Mouse (Mus musculus): Measurements from ENCODE around the gene Fam234a. TPM values are rescaled to one million over a fixed set of nuclear protein-coding genes. Genes with fewer than 3 reads are reported as not detected.
"Not testable (repeated sequence)": the region's sequence is repeated elsewhere in the genome, so short reads cannot be mapped to it uniquely, and the experiment has no call there.

The Fam234a gene
- polyA plus RNA-seq, 1 experiment = 25.2 TPM

- TF ChIP-seq USF1 (IDR thresholded peaks at IDR 0.05; ENCODE audit: low read depth) = no peak
- TF ChIP-seq MAX (IDR thresholded peaks at IDR 0.05) = no peak
- TF ChIP-seq MYOG (IDR thresholded peaks at IDR 0.05; ENCODE audit: control insufficient read depth, extremely low read depth, insufficient read length) = no peak
- TF ChIP-seq CTCF (IDR thresholded peaks at IDR 0.05; ENCODE audit: control insufficient read depth, insufficient read depth, insufficient read length) = no peak
- no peak for TF ChIP-seq FOSL1 (IDR thresholded peaks at IDR 0.05; ENCODE audit: insufficient read depth, low read length, poor library complexity, severe bottlenecking)
- TF ChIP-seq CEBPB (IDR thresholded peaks at IDR 0.05; ENCODE audit: low read depth) = no peak
- no peak for TF ChIP-seq MYOD1 (IDR thresholded peaks at IDR 0.05; ENCODE audit: control insufficient read depth, insufficient read length, low read depth)
- Histone ChIP-seq H3K36me3 (ENCODE audit: control insufficient read depth, insufficient read depth) (peaks cover 65% of the 10 kb centered on the region), H3ac (ENCODE audit: control insufficient read depth, insufficient read length, low read depth) (no peak overlapping the region), H3K4me3 (ENCODE audit: insufficient read depth, poor library complexity, severe bottlenecking) (no peak overlapping the region), H3K79me3 (ENCODE audit: low read depth) (peaks cover 4% of the 10 kb centered on the region), H3K27me3 (ENCODE audit: control insufficient read depth, insufficient read depth, insufficient read length) (no peaks in the 10 kb centered on the region), H3K79me2 (ENCODE audit: control insufficient read depth, insufficient read depth) (peaks cover 6% of the 10 kb centered on the region)
These were observed 28.5 kb upstream of the Fam234a start for GRCm38 (mm10) chr17:26272586-26272985.

- H3K27me3 ChIP-seq (ENCODE audit: control insufficient read depth, insufficient read depth, insufficient read length); H3K79me2 ChIP-seq (ENCODE audit: control insufficient read depth, insufficient read depth); H3K4me3 ChIP-seq (ENCODE audit: insufficient read depth, poor library complexity, severe bottlenecking); H3ac ChIP-seq (ENCODE audit: control insufficient read depth, insufficient read length, low read depth); H3K79me3 ChIP-seq (ENCODE audit: low read depth): not testable (repeated sequence)
- peaks cover 64% of the 10 kb centered on the region for H3K36me3 ChIP-seq (ENCODE audit: control insufficient read depth, insufficient read depth)
These were observed 25.5 kb upstream of the Fam234a start for GRCm38 (mm10) chr17:26269577-26269976.

GRCm38 (mm10) chr17:26268851-26269250 is 24.8 kb upstream of the Fam234a start:
- peaks cover 69% of the 10 kb centered on the region for H3K36me3 ChIP-seq (ENCODE audit: control insufficient read depth, insufficient read depth)
- H3ac ChIP-seq (ENCODE audit: control insufficient read depth, insufficient read length, low read depth) = no peak overlapping the region
- H3K4me3 ChIP-seq (ENCODE audit: insufficient read depth, poor library complexity, severe bottlenecking) = no peak overlapping the region
- TF ChIP-seq CTCF (IDR thresholded peaks at IDR 0.05; ENCODE audit: control insufficient read depth, insufficient read depth, insufficient read length) = no peak
- no peaks in the 10 kb centered on the region for H3K27me3 ChIP-seq (ENCODE audit: control insufficient read depth, insufficient read depth, insufficient read length)
- peaks cover 8% of the 10 kb centered on the region for H3K79me3 ChIP-seq (ENCODE audit: low read depth)
- H3K79me2 ChIP-seq (ENCODE audit: control insufficient read depth, insufficient read depth) = peaks cover 16% of the 10 kb centered on the region

- peaks cover 50% of the 10 kb centered on the region for H3K79me3 ChIP-seq (ENCODE audit: low read depth)
- peaks cover 97% of the 10 kb centered on the region for H3K36me3 ChIP-seq (ENCODE audit: control insufficient read depth, insufficient read depth)
- no peaks in the 10 kb centered on the region for H3K27me3 ChIP-seq (ENCODE audit: control insufficient read depth, insufficient read depth, insufficient read length)
- H3K79me2 ChIP-seq (ENCODE audit: control insufficient read depth, insufficient read depth) = peaks cover 78% of the 10 kb centered on the region
- TF ChIP-seq MAX (IDR thresholded peaks at IDR 0.05) (no peak), FOSL1 (IDR thresholded peaks at IDR 0.05; ENCODE audit: insufficient read depth, low read length, poor library complexity, severe bottlenecking) (no peak), CTCF (IDR thresholded peaks at IDR 0.05; ENCODE audit: control insufficient read depth, insufficient read depth, insufficient read length) (no peak), USF1 (IDR thresholded peaks at IDR 0.05; ENCODE audit: low read depth) (no peak), MYOG (IDR thresholded peaks at IDR 0.05; ENCODE audit: control insufficient read depth, extremely low read depth, insufficient read length) (no peak), CEBPB (IDR thresholded peaks at IDR 0.05; ENCODE audit: low read depth) (no peak), MYOD1 (IDR thresholded peaks at IDR 0.05; ENCODE audit: control insufficient read depth, insufficient read length, low read depth) (no peak)
- no peak overlapping the region for H3K4me3 ChIP-seq (ENCODE audit: insufficient read depth, poor library complexity, severe bottlenecking)
- H3ac ChIP-seq (ENCODE audit: control insufficient read depth, insufficient read length, low read depth) = no peak overlapping the region
These were observed 18.3 kb upstream of the Fam234a start for GRCm38 (mm10) chr17:26262384-26262783.

GRCm38 (mm10) chr17:26261826-26262225 is 17.8 kb upstream of the Fam234a start:
- H3K79me3 ChIP-seq (ENCODE audit: low read depth) = peaks cover 54% of the 10 kb centered on the region
- H3K36me3 ChIP-seq (ENCODE audit: control insufficient read depth, insufficient read depth) = peaks cover 97% of the 10 kb centered on the region
- peaks cover 84% of the 10 kb centered on the region for H3K79me2 ChIP-seq (ENCODE audit: control insufficient read depth, insufficient read depth)
- TF ChIP-seq USF1 (IDR thresholded peaks at IDR 0.05; ENCODE audit: low read depth) (no peak), FOSL1 (IDR thresholded peaks at IDR 0.05; ENCODE audit: insufficient read depth, low read length, poor library complexity, severe bottlenecking) (no peak), MYOD1 (IDR thresholded peaks at IDR 0.05; ENCODE audit: control insufficient read depth, insufficient read length, low read depth) (no peak)
- no peak overlapping the region for H3ac ChIP-seq (ENCODE audit: control insufficient read depth, insufficient read length, low read depth)
- no peaks in the 10 kb centered on the region for H3K27me3 ChIP-seq (ENCODE audit: control insufficient read depth, insufficient read depth, insufficient read length)
- no peak overlapping the region for H3K4me3 ChIP-seq (ENCODE audit: insufficient read depth, poor library complexity, severe bottlenecking)

- Histone ChIP-seq H3K79me3 (ENCODE audit: low read depth) (peaks cover 61% of the 10 kb centered on the region), H3K4me3 (ENCODE audit: insufficient read depth, poor library complexity, severe bottlenecking) (no peak overlapping the region), H3K79me2 (ENCODE audit: control insufficient read depth, insufficient read depth) (peaks cover 76% of the 10 kb centered on the region), H3K27me3 (ENCODE audit: control insufficient read depth, insufficient read depth, insufficient read length) (no peaks in the 10 kb centered on the region), H3K36me3 (ENCODE audit: control insufficient read depth, insufficient read depth) (peaks cover 58% of the 10 kb centered on the region), H3ac (ENCODE audit: control insufficient read depth, insufficient read length, low read depth) (no peak overlapping the region)
- TF ChIP-seq MAX (IDR thresholded peaks at IDR 0.05) (no peak), MYOG (IDR thresholded peaks at IDR 0.05; ENCODE audit: control insufficient read depth, extremely low read depth, insufficient read length) (no peak), CTCF (IDR thresholded peaks at IDR 0.05; ENCODE audit: control insufficient read depth, insufficient read depth, insufficient read length) (no peak)
These were observed 11.3 kb upstream of the Fam234a start for GRCm38 (mm10) chr17:26255313-26255712.

- Histone ChIP-seq H3K4me3 (ENCODE audit: insufficient read depth, poor library complexity, severe bottlenecking) (peak overlapping the region; percentile 92), H3K36me3 (ENCODE audit: control insufficient read depth, insufficient read depth) (peaks cover 40% of the 10 kb centered on the region), H3K79me2 (ENCODE audit: control insufficient read depth, insufficient read depth) (peaks cover 57% of the 10 kb centered on the region), H3ac (ENCODE audit: control insufficient read depth, insufficient read length, low read depth) (peak overlapping the region; percentile 100), H3K27me3 (ENCODE audit: control insufficient read depth, insufficient read depth, insufficient read length) (no peaks in the 10 kb centered on the region), H3K79me3 (ENCODE audit: low read depth) (peaks cover 48% of the 10 kb centered on the region)
- TF ChIP-seq USF1 (IDR thresholded peaks at IDR 0.05; ENCODE audit: low read depth) (no peak), MYOD1 (IDR thresholded peaks at IDR 0.05; ENCODE audit: control insufficient read depth, insufficient read length, low read depth) (no peak), FOSL1 (IDR thresholded peaks at IDR 0.05; ENCODE audit: insufficient read depth, low read length, poor library complexity, severe bottlenecking) (no peak), CEBPB (IDR thresholded peaks at IDR 0.05; ENCODE audit: low read depth) (no peak), MAX (IDR thresholded peaks at IDR 0.05) (no peak), CTCF (IDR thresholded peaks at IDR 0.05; ENCODE audit: control insufficient read depth, insufficient read depth, insufficient read length) (no peak), MYOG (IDR thresholded peaks at IDR 0.05; ENCODE audit: control insufficient read depth, extremely low read depth, insufficient read length) (no peak)
These were observed 9.4 kb upstream of the Fam234a start for GRCm38 (mm10) chr17:26253399-26253798.
